Mouse (Mus musculus) cerebellum, adult 2 months (tissue): ENCODE measurements around the gene Arhgef12.

ENCODE experiments used
- CTCF ChIP-seq: fragments of 200-500 bp; IDR thresholded peaks from 2 replicates; pipeline ENCODE4 v1.5.1; 2011; ENCODE audit warnings: low read depth, mild to moderate bottlenecking, control low read depth, low read length, moderate library complexity, borderline replicate concordance; ENCODE audit not compliant: insufficient read depth
- POLR2A ChIP-seq: fragments of 200-500 bp; IDR thresholded peaks from 2 replicates; pipeline ENCODE4 v1.6.1; 2011; ENCODE audit warnings: low read length, control low read depth, borderline replicate concordance; ENCODE audit not compliant: insufficient read depth

DNA sequence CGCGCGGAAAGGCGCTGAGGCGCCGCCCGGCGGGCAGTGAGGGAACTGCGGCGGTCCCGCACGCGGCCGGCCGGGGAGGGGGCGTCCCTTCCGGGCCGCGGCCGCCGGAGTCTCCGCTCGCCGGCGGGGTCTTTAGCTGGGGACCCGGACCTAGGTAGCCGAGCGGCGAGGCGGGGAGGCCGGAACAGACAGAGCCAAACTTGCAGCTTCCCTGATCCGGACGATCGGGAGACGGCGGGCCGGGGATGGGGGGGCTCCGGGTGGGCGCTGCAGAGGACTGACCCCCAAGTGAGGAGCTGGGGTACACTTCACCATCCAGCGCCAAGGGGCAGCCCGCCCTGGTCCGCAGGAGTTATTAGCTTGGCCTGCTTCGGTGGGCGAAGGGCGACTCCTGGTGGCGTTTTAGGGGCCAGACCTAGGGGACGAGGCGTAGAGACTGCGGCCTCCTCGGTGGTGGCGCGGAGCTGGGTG is 162.5 kb downstream of the Arhgef12 start:
- TF ChIP-seq CTCF (peak; percentile 90), POLR2A (no peak)
